Mouse (Mus musculus): Measurements from ENCODE around the gene Vps13d.

Gene Vps13d

DNA sequence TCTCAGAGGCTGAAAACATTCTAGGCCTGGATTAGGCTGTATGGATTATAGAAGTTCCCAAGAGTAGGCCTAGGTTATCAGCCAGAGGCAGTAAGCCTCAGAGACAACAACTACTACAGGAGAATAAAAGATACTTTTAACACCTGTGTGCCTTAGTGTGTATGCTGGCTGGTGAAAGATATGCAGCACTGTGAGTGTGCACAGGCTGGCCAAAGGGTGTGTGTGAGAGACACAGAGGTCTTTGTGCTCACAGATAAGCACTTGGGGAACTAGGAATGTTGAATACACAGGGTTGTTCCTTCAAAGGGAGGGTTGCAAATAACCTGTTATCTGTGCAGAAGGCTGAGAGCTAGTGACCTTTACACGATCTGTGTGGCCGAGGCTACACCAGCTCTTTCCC lies 115.5 kb downstream of the Vps13d start:
- DNase-seq (ENCODE audit: low read depth, low spot score): no peak

- DNase-seq (ENCODE audit: low read depth, low spot score): no peak
Observed at GRCm38 (mm10) chr4:145074276-145074675, 120.5 kb downstream of the Vps13d start.

GRCm38 (mm10) chr4:145073728-145074127 lies 121.1 kb downstream of the Vps13d start:
- no peak for DNase-seq (ENCODE audit: low read depth, low spot score)

GRCm38 (mm10) chr4:145071942-145072341 lies 122.9 kb downstream of the Vps13d start:
- DNase-seq (ENCODE audit: low read depth, low spot score): no peak

DNA sequence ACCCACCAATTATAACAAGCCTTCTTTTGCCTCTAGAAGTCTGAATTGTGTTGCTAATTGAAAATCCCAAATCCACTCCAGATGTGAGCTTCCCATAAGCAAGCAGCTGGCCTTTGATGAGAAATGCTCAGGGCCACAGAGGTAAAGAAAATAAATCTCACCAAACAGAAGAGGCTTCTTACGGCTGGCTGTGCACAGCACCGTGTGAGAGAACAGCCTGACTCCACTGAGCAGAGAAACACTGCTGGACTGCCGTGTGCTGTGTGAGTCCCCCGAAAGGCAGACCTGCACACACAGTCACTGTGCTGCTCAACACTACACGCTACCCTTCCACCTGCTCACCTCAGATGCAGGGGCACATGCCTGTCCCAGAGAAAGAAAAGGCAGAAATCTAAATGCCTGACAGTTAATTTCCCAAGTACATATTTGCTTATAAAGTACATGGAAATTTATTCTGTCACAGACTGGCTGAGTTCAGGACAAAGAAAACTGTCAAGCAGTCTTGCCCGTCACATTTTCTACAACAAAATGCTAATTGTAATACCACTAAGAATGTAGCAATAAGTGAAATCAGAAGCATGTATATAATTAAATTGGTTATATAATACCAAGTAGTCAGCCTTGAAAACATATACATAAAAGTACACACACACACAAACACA lies 127.7 kb downstream of the Vps13d start:
- no peak for DNase-seq (ENCODE audit: low read depth, low spot score)

DNA sequence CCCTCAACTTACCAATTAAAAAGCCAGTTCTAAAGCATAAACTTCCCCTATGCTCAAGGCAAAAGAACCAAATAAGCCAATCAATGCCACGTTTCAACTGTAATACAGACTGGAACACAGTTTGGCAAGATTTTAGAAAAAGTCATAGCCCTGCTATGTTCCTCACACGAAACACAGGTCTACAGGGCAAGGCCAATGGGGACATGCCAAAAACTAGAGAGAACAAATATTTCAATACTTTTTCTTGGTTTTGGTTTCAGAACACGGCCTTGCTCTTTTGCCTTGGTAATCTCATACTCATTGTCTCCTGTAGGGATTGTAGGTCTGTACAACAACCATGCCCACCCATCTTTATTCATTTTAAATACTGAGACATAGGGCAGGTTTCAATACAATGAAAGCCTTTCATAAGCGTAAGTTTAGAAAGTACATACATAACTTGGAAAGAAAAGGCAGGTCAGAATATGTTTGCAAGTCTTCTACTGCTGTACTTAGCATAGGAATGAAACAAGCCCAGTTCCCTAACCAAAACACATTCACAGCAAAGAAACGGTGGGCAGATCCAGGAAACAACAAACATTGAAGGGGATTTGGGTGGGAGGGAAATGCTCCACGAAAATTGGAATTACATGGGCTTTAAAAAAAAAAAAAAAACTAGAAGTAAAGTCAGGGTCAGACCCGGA lies 128.3 kb downstream of the Vps13d start:
- DNase-seq (ENCODE audit: low read depth, low spot score): no peak

DNA sequence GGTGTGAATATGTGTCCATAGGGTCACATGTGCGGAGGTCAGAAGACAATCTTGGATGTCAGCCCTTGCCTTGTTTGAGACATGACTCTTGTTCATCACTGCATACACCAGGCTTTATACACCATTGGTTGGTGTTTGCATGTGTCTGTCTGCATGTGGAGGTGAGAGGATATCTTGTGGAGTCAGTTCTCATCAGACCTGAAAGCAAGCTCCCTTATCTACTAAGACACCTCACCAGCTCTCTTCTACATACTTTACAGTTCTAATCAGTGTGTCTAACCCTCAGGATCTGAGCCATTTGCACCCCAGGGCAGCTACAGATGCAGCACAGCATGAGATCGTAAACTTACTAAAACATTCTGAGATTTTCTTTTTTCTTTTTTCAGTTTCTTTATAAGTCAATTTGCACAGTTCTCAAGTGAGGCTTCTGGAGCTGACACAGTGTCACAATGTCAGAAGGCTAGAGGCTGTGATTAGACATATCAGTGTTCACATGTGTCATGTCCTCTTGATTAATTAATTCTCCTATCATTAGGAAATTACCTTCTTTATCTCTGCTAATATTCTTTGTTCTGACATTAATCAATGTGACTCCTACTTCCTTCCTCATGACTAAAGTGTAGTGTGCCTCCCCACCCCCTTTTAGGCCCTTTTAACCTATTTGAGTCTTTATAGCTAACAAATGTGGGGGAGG lies 135.9 kb downstream of the Vps13d start:
- no peak for DNase-seq (ENCODE audit: low read depth, low spot score)

DNA sequence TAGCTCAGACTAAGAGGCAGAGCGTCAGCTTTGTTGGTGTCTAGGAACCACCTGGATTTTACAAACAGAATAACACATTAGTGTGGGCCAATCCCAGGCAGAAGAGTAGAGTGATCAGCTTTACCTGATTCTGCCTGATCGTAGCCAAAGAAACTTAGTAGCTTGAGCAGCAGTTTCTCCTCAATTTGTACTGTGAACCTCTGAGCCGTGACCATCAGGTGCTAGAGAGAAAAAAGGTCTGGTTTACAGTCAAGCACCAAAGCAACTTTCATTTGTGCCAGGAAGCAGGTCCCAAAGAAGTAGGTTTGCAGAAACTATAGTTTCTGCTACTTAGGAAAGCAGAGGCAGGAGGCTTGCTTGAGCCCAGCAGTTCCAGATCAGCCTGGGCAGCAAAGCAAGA lies 138.5 kb downstream of the Vps13d start:
- DNase-seq (ENCODE audit: low read depth, low spot score): no peak

DNA sequence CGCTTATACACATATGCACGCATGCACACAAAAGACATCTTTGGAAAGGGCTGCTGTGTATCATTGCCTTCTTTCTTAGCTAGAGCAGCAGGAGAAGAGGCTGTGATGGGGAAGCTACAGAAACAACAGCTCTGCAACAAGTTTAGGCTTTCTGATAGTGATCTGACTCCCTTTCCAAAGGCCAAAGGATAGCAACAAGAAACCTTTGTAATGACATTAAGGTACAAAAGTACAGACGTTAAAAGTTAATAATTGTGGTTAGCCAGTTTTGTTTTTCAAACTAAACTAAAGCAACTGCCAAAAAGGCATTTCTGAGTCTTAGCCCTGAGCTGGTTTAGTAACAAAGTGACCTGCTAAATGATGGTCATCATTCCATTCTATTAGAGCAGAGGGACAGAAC lies 139.0 kb downstream of the Vps13d start:
- no peak for DNase-seq (ENCODE audit: low read depth, low spot score)

DNA sequence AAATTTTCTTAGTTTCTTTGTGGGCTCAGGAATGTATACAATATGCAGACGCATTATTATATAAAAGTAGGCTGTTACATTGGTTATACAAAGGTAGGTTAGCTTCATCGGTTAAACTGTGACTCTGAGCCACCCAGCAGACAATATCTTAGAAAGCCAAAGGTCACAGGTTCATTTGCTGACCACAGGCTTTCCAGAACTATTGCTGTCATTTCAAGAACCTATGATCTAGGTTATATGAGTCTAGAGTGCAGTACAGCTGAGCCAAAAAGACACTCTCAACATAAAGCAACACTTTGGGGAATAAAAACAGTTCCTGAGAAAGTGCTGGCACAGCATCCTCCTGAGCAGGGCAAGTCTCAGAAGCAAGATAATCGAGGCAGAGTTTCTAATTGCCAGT lies 140.4 kb downstream of the Vps13d start:
- no peak for DNase-seq (ENCODE audit: low read depth, low spot score)

DNA sequence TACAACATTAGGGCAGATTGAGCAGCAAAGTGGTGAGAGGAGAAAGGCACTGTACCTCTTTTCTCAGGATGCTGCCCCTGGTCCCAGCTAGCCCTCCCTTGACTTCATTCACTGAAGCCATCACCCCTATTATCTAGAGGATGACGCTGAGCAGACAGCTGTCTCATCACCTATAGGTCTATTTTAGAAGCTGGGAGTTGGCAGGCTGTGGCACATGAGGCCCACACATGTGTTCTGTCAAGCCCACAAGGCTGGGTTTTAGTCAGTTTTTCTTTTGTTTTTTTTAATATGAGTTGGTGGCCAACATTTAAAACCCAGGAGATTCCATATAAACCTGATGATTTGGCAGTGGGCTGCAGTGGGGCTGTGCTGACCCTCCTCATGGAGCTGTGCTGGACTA lies 142.1 kb downstream of the Vps13d start:
- no peak for DNase-seq (ENCODE audit: low read depth, low spot score)

DNA sequence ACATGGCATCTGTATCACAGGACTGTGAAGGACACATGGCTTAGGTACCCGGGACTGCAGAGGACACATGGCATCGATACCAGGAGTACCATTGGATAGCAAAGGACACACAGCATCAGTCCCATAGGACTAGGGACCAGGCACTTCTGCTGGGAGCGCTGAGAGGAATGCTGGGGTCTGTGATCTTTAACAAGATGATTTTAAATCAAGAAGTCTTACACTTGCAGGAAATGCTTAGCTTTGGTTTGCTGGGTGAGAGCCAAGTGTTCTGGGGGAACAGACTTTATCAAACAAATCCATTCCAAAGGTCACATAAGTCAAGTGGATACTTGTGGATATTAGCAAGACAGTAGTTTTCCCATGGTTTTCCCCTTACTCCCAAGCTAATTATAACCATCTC lies 142.5 kb downstream of the Vps13d start:
- no peak for DNase-seq (ENCODE audit: low read depth, low spot score)

GRCm38 (mm10) chr4:145051209-145051969 lies 143.4 kb downstream of the Vps13d start:
- no peak for DNase-seq (ENCODE audit: low read depth, low spot score)

- DNase-seq (ENCODE audit: low read depth, low spot score): peak; percentile 19
Observed at GRCm38 (mm10) chr4:145050518-145051208, 144.1 kb downstream of the Vps13d start.

GRCm38 (mm10) chr4:145047964-145048363 lies 146.8 kb downstream of the Vps13d start:
- DNase-seq (ENCODE audit: low read depth, low spot score): no peak

DNA sequence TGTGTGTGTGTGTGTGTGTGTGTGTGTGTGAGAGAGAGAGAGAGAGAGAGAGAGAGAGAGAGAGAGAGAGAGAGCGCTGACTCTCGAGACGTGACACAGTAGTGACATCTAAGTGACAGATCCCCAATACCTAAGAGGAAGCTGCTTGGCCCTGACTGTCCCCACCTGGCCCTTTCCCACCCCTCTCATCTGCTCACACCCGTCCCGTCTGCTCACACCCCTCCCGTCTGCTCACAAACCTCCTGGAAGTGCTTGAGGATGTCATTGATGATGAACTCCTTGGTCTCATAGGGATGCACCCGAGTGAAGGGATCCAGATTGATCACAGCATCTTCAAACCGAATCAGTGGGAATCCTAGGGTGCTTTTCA lies 148.8 kb downstream of the Vps13d start:
- DNase-seq (ENCODE audit: low read depth, low spot score): no peak

GRCm38 (mm10) chr4:145045312-145046031 lies 149.3 kb downstream of the Vps13d start:
- DNase-seq (ENCODE audit: low read depth, low spot score): peak; percentile 85

GRCm38 (mm10) chr4:145041223-145041870 lies 153.5 kb downstream of the Vps13d start:
- DNase-seq (ENCODE audit: low read depth, low spot score): no peak

GRCm38 (mm10) chr4:145037631-145038416 lies 157.0 kb downstream of the Vps13d start:
- no peak for DNase-seq (ENCODE audit: low read depth, low spot score)

DNA sequence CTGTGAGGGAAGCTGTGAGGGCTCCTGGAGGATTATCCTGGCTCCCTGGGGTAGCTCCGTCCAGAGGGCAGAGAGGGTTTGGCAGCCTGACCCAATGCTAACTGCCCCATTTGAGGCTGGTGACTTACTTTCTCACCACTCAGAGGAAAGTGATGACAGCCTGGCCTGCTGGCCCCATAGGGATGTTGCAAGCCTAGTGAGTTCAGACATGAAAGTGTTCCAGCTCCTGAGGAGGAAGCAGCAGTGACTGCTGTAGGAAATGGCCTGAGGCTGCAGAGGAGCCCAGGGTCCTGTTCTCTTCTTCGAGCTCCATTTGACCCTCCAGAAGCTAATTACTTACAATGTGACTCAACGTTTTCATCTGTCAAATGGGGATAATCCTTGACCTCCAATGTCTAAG lies 157.8 kb downstream of the Vps13d start:
- DNase-seq (ENCODE audit: low read depth, low spot score): no peak
